Mouse (Mus musculus) gastrocnemius, postnatal 10 days (tissue): Measurements from ENCODE around the gene Tbc1d9. TPM values are rescaled to one million over a fixed set of nuclear protein-coding genes. Genes with fewer than 3 reads are reported as not detected.
"Not testable (repeated sequence)": the region's sequence is repeated elsewhere in the genome, so short reads cannot be mapped to it uniquely, and the experiment has no call there.

Source experiments
- DNase-seq: peaks from one replicate; pipeline ENCODE4 v3.0.0; 2021; ENCODE audit warnings: mixed read lengths
- total RNA-seq, 2 experiments: library from RNA; stranded (reverse); gene quantifications; 2 replicates each; pipeline ENCODE4 v1.2.3; 2021

Gene Tbc1d9
- total RNA-seq, 2 experiments from 2014 or later, result 2.4 to 3.3 TPM

DNA sequence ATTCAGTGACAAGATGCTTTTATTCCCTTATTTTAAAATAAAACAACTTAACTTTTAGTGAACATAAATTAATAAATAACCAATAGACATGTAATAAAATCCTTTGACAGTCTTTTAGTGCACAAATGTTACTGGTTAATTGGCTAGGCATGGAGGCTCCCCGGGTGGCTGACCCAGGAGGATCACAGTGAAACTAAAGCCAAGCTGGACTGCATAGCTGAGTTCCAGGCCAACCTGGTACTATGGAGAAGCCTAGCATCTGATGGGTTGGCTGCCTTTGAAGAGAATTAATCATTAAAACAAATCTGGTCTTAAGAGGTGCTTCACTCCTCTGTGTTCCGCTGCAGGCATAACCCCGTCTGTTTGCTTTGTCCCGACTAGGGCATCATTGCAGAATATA lies 67.9 kb downstream of the Tbc1d9 start:
- DNase-seq, result no peak

DNA sequence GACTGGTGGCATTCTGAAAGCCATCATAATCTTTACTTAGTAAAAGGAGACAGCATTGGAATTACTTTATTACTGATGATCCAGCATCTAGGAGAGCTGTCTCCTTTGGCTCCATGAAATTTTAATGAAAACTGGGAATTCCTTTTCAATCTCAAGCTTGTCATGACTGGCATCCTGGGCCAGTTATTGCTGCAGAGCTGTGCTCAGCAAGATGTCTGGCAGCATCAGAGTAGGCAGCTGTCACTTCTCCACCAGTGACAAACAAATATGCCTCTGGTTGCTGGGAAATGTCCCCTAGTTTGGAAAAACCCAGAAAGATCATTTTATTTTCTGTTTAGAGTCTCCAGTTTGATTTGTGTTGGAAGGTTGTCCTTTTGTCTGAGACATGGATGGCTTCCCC lies 74.2 kb downstream of the Tbc1d9 start:
- no peak for DNase-seq

DNA sequence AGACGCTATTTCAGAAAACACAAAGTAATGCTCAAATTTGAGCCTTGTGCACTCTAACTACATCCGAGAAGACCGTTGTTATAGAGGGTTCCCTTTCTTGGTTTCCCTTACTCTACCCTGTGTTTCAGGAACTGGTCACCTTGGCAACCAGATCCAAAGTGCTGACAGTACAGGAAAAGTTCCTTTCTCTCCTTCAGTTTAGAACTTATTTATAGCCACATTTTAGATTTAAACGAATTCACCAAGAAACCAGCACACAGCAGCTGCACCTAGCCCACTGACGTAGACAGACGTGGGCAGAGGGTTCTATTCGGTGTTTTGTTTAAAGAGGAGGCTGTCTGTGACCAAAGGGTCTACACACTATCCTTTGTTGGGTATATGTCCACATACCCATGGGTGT lies 79.0 kb downstream of the Tbc1d9 start:
- no peak for DNase-seq

- no peak for DNase-seq
Observed at GRCm38 (mm10) chr8:83250858-83251257, 85.7 kb downstream of the Tbc1d9 start.

GRCm38 (mm10) chr8:83251362-83252246 lies 86.5 kb downstream of the Tbc1d9 start:
- DNase-seq, result no peak

DNA sequence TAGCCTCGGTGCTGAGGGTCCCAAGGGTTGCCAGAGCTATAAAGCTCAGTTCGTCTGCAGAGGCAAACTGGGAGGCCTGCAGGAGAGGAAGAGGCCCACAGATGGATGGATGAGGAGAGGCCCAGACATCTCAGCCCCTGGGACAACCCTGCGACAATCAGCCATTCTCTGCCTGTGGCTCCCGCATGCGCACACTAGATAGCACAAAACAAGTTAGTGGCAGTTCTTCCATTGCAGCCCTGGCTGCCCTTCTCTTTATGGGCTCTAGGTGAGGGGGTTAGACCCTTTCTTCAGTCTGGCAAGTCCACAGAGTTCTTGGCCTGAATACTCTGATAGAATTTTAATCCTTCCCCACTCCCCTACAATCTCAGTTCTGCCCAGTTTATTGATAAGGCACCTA lies 87.6 kb downstream of the Tbc1d9 start:
- DNase-seq, result no peak

GRCm38 (mm10) chr8:83257631-83258030 lies 92.5 kb downstream of the Tbc1d9 start:
- no peak for DNase-seq

- DNase-seq, result peak; percentile 49
Observed at GRCm38 (mm10) chr8:83260418-83261215, 95.5 kb downstream of the Tbc1d9 start.

DNA sequence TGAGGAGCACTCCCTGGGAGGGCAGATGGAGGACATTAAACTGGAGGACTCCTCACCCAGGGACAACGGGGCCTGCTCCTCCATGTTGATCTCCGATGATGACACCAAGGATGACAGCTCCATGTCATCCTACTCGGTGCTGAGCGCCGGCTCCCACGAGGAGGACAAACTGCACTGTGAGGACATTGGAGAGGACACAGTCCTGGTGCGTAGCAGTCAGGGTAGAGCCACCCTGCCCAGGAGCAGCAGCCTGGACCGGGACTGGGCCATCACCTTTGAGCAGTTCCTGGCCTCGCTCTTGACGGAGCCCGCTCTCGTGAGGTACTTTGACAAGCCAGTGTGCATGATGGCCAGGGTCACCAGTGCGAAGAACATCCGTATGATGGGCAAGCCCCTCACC lies 106.0 kb downstream of the Tbc1d9 start:
- DNase-seq, result no peak

DNA sequence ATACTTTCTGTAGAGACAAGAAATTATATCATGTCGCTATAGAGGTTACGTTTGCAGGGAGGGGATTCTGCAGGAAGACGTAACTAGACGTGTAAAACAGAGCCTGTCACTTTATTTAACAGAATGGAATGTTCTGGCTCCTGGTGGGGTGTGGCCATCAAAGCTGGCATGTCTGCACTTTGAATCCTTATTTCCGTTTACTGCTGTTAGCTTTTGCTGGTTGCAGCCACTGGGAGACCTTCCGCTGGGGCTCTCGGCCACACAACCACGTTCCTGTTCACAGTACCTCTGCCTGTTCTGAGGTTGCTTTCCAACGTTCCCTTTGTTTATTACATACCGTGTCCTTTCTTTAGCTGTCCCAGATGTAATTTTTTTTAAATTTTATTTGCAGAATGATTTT lies 107.3 kb downstream of the Tbc1d9 start:
- DNase-seq, result no peak

GRCm38 (mm10) chr8:83274470-83274869 lies 109.3 kb downstream of the Tbc1d9 start:
- no peak for DNase-seq

GRCm38 (mm10) chr8:83278431-83278830 lies 113.3 kb downstream of the Tbc1d9 start:
- no peak for DNase-seq

- DNase-seq, result no peak
Observed at GRCm38 (mm10) chr8:83285391-83285790, 120.2 kb downstream of the Tbc1d9 start.

GRCm38 (mm10) chr8:83290176-83290575 lies 125.0 kb downstream of the Tbc1d9 start, which contains the start of gene Ucp1:
Gene Ucp1, plus strand, starts transcription at chr8:83290352.
- no peak for DNase-seq

DNA sequence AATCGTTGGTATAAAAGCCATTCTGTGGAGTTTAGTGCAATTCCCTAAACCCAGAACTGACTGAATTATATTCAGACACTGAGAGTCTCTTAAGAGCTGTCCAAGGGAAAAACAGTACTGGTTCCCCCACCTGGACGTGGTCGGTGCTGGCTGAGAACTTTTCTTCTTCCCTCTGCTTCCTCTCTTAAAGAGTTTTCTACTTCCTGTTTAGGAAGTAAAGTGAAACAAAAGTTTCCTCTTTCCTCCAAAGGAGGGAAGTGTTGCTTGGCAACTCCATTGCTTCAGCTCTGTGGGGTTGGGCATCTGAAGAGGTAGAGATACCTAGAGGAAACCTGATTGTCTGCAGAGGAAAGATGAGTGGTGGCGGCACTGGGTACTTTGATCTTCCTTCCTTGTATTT lies 132.2 kb downstream of the Tbc1d9 start:
- DNase-seq, result no peak

- DNase-seq, result no peak
Observed at GRCm38 (mm10) chr8:83300135-83300534, 135.0 kb downstream of the Tbc1d9 start.

GRCm38 (mm10) chr8:83304946-83305345 lies 139.8 kb downstream of the Tbc1d9 start:
- DNase-seq, result no peak

- DNase-seq, result no peak
Observed at GRCm38 (mm10) chr8:83309836-83310235, 144.7 kb downstream of the Tbc1d9 start.

DNA sequence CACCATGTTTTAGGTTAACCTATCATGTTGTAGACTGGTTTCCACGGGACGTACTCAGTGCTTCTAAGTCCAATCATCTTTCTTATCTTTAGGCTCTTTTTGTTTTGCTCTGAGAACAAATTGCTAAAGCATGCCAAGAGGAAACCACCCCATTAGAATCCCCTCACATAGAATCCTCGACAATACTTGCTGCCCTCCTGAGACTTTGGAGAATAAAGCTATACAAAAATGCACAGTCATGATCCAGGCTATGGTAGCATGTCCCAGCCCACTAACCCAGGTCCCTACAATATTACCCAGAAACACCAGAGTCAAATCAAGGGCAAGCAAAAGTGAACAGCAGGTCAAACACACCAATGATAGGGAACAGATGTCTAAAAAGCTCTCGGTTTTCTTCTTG lies 149.9 kb downstream of the Tbc1d9 start:
- DNase-seq, result not testable (repeated sequence)

- no peak for DNase-seq
Observed at GRCm38 (mm10) chr8:83315691-83316090, 150.5 kb downstream of the Tbc1d9 start.

DNA sequence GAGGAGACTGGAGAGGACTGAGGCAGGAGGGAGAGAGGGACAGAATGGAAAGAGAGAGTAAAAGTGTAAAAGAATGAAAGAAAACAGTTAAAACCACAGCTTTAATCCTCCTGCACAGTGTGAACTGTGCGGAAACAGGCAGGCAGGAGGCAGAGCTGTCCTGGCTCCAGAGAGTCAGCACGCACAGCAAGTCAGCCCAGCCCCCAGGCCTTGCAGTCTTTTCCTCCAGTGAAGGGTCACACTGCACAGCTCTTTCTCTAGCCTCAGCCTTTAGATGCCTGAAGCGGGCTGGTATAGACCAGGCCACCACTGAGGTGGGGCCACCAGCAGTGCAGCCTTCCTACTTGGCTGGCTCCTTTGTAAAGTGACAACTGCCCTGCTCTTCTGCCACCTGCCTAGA lies 155.4 kb downstream of the Tbc1d9 start:
- no peak for DNase-seq

DNA sequence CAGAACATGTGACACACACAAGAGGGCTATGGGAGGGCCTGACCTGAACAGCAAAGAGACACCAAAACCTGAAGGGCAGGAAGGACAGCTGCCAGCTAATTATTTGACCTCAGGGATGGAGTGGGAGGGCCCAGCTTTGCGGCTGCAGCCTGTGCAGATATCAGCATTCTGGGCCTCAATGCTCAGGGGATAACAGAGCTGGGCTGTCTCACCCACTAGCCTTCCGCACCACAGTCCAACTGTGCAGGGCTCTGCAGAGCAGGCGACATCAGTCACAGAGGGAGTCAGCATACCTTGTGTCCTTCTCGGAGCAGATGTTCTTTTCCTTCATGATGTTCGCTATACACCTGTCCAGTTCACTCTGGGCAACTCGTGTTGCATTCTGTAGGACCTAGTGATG lies 157.2 kb downstream of the Tbc1d9 start:
- no peak for DNase-seq
